Mouse (Mus musculus): Measurements from ENCODE around the gene Ggta1.

Ggta1 gene

GRCm38 (mm10) chr2:35462791-35463281 lies at the start of gene Ggta1:
TSS of gene Ggta1 (minus strand) at chr2:35463231.
- no peak for DNase-seq

DNA sequence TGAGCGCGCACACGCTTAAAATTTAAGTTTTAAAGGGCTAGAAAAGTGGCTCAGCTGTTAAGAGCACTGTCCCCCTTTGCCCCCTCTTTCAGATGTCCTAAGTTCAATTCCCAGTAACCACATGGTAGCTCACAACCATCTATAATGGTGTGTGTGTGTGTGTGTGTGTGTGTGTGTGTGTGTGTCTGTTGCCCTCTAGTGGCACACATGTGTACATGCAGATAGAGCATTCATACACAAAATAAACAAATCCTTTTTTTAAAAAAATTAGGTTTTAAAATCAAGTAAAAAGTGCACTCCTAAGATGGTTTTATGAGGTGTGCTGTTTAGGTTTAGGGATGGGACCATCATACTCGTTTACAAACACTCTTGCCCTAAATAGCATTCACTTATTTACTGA lies 49.2 kb upstream of the Ggta1 start:
- DNase-seq: no peak

DNA sequence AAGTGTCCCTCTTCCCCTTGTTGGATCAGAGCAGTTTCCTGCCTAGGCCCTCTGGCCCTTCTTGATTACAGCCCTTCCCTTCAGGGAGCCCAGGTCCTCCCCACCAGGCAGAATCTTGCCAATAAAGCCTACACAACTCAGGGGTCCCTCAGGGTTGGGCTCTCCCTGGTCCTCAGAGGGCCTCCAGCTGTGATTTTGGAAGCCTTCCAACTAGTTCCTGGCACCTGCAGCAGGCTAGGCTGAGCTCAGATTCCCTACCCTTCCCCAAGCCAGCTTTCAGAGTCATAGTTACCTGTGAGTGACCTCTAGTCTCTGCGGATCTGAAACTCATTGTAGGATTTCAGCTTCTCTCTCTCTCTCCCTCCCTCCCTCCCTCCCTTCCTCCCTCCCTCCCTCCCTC lies 47.9 kb upstream of the Ggta1 start:
- DNase-seq: no peak

DNA sequence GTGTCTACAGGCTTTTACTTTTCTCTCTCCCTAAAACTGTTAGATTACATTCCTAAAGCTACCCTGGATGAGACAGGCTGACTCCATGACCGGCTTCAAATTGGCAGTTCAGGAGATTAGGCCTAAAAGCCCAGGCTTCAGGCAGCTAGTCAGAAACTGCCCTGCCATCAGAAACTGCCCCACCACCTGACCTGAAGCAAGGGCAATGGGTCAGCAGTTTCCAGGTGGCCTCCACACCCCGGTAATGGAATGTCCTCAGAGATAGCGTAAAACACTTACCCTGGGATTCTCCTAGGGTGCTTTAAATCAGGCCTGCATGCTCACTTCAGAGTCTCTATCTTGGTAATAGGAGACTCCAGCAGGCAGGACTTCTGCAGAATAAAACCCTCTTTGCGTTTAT lies 46.9 kb upstream of the Ggta1 start:
- DNase-seq: no peak

- no peak for DNase-seq
These were observed 46.3 kb upstream of the Ggta1 start for GRCm38 (mm10) chr2:35509343-35509667.

GRCm38 (mm10) chr2:35508597-35509342 lies 45.7 kb upstream of the Ggta1 start:
- DNase-seq: peak; percentile 62

- no peak for DNase-seq
These were observed 44.1 kb upstream of the Ggta1 start for GRCm38 (mm10) chr2:35507191-35507511.

DNA sequence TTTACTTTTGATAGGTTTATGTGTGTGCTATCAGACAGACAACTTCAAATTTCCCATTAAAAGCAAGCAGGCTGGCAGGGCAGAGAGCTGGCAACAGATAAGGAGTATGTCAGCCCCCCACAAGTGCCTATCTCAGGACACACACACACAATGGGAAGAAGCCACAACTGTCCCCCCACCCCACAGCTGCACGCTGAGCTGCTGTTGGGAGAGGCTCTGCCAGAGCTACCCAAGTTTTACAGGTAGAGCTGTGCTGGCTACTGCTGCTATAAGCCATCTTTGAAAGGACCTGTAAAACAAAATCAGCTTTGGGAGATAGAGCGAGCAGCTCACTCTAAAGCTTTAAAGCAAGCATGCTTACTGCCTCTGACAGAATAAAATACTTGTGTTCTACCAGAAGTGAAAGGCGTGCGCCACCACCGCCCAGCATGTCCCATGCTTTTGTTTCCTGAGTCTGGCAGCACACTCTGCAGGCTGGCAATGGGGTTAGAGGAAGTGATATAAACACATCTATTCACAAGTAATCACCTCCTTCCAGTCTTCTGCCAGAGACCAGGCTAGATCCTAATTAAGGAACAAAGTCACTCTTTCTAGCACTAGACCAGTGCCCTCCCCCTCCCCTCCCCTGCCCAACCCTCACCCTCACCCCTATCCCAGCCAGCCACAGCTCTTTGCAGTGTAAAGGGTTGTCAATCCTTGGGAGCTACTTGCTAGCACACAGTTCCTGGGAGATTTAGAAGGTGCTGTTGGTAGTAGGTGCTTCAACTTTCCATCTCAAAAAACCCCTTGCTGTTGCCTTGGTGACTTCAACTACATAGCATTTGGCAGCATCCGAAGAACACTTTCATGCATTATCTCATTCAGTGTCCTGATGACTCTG lies 43.5 kb upstream of the Ggta1 start:
- no peak for DNase-seq

- no peak for DNase-seq
These were observed 42.7 kb upstream of the Ggta1 start for GRCm38 (mm10) chr2:35505519-35506286.

GRCm38 (mm10) chr2:35504417-35504776 lies 41.4 kb upstream of the Ggta1 start:
- no peak for DNase-seq

GRCm38 (mm10) chr2:35503723-35504416 lies 40.8 kb upstream of the Ggta1 start:
- DNase-seq: no peak

GRCm38 (mm10) chr2:35503021-35503722 lies 40.1 kb upstream of the Ggta1 start:
- DNase-seq: no peak

GRCm38 (mm10) chr2:35502561-35502960 lies 39.5 kb upstream of the Ggta1 start:
- no peak for DNase-seq

- no peak for DNase-seq
These were observed 36.4 kb upstream of the Ggta1 start for GRCm38 (mm10) chr2:35499474-35499873.

GRCm38 (mm10) chr2:35498961-35499360 lies 35.9 kb upstream of the Ggta1 start:
- no peak for DNase-seq

GRCm38 (mm10) chr2:35497662-35498196 lies 34.7 kb upstream of the Ggta1 start:
- no peak for DNase-seq

DNA sequence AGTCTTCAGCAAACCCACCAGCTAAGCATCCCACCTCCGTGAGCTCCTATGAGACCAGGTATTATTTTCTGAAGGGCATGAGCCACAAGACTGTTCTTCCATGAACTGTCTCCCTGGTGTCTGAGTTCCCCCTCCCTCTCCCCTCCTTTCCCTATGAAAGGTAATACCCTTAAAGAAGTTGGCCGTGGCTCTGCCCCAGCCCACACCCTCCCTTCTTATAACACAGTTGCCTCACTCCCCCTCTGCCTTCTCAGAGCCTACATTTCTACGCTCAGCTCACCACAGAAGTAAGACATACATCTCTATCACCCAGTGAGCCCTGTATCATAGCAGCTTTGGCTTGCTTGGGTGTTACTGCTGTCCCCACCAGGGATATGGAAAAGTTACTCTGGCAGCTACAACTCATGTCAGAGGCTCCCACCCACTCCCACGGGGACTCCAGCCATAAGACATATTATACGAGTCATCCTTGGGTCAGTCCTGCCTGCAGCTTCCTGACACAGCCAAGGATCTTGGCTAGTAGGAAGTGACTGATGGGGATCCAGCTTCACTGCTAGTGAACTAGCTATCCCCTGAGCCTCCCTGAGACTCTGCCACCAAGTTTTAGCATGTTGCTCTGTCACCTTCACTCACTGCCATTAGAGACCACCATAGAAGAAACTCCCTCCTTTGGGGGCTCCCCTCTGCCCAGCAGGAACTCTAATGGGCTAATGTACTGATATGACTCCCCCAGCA lies 33.4 kb upstream of the Ggta1 start:
- no peak for DNase-seq

- no peak for DNase-seq
These were observed 32.7 kb upstream of the Ggta1 start for GRCm38 (mm10) chr2:35495486-35496278.

DNA sequence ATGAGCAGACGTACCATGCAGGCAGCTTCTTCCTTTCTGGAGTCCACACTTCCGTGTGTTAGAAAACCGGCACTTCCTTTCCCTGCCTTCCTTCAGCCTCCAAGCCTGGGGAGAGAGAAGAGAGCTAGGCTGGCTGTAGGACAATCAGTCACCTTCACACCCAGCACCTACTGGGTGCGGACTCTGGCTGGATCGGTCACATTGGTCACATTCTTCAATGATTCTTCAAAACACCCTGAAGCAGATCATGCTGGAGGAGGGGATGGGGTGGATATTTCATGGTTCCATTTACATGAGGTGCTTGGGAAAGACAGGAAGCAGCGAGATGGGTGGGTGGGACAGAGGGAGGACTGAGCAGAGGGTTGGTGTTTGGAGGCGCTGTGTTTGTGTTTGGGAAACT lies 30.5 kb upstream of the Ggta1 start:
- no peak for DNase-seq

DNA sequence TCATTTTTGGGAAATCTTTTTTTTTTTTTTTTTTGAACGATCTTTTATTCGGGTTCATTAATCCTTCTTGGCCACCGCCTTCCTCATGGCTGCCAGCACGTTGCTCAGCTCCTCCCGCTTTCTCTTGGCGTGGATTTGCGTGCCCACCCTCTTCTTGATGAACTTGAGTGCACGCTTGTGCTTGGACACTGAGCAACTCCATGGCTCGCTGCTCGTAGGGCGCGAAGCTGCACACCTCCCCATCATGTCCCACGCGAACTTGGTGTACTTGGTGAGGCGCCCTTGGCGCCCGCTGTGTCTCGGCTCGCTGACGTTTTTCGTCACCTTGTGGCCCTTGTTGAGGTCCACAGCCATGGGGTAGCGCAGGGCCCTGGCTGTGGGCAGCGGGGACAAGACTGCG lies 28.1 kb upstream of the Ggta1 start:
- no peak for DNase-seq
